Mouse (Mus musculus) midbrain, embryonic 11.5 days (tissue): Measurements from ENCODE around the gene Epha3. TPM values are rescaled to one million over a fixed set of nuclear protein-coding genes. Genes with fewer than 3 reads are reported as not detected.

Source experiments
- ATAC-seq: fragments of 200-750 bp; cut with Nextera tagmentation; 2 replicates; pipeline ENCODE4 v1.8.0; 2017; ENCODE audit warnings: moderate TSS enrichment, moderate library complexity; ENCODE audit not compliant: low FRiP score
- DNase-seq: peaks from one replicate; pipeline ENCODE4 v3.0.0; 2015; ENCODE audit warnings: low spot score; ENCODE audit errors: missing footprints
- H3K27ac ChIP-seq: fragments of 300-500 bp; sonication (generic); 2 replicates; pipeline ENCODE4 v1.5.1; 2014; ENCODE audit warnings: low read depth, low read length
- H3K27me3 ChIP-seq: fragments of 300-500 bp; sonication (generic); 2 replicates; pipeline ENCODE4 v1.6.1; 2014; ENCODE audit warnings: mild to moderate bottlenecking, low read length, moderate library complexity, mixed read lengths; ENCODE audit not compliant: control insufficient read depth, insufficient read depth
- H3K36me3 ChIP-seq: fragments of 300-500 bp; sonication (generic); 2 replicates; pipeline ENCODE4 v1.6.1; 2014; ENCODE audit warnings: mild to moderate bottlenecking, low read length, moderate library complexity, mixed read lengths; ENCODE audit not compliant: control insufficient read depth, insufficient read depth
- H3K4me1 ChIP-seq: fragments of 300-500 bp; sonication (generic); 2 replicates; pipeline ENCODE4 v1.6.1; 2014; ENCODE audit warnings: low read length; ENCODE audit not compliant: control insufficient read depth, insufficient read depth
- H3K4me2 ChIP-seq: fragments of 300-500 bp; sonication (generic); 2 replicates; pipeline ENCODE4 v1.6.1; 2014; ENCODE audit warnings: mild to moderate bottlenecking, moderate library complexity
- H3K4me3 ChIP-seq: fragments of 300-500 bp; sonication (generic); 2 replicates; pipeline ENCODE4 v1.5.1; 2014; ENCODE audit warnings: low read depth, low read length
- H3K9ac ChIP-seq: fragments of 300-500 bp; sonication (generic); 2 replicates; pipeline ENCODE4 v1.6.1; 2014; ENCODE audit warnings: low read length
- H3K9me3 ChIP-seq: fragments of 300-500 bp; sonication (generic); 2 replicates; pipeline ENCODE4 v1.6.1; 2016; ENCODE audit warnings: low read length; ENCODE audit not compliant: control insufficient read depth
- WGBS: fragments of 180-500 bp; shearing (Covaris S2); extraction: QIAGEN DNeasy Blood & Tissue Kit; methylation state at CpG from one replicate; pipeline ENCODE4 v1.1.7; 2014; 5-methylcytosine and 5-hydroxymethylcytosine counted together
- polyA plus RNA-seq: library from polyadenylated mRNA; unstranded; fragments of >200 nt; fragmentation: Nextera tagmentation; extraction: Ambion mirVana; gene quantifications from 2 replicates; pipeline ENCODE4 v1.2.1, GENCODE M21; 2014

Gene Epha3
- polyA plus RNA-seq, 1 experiment from 2014 or later: 35.0 TPM

DNA sequence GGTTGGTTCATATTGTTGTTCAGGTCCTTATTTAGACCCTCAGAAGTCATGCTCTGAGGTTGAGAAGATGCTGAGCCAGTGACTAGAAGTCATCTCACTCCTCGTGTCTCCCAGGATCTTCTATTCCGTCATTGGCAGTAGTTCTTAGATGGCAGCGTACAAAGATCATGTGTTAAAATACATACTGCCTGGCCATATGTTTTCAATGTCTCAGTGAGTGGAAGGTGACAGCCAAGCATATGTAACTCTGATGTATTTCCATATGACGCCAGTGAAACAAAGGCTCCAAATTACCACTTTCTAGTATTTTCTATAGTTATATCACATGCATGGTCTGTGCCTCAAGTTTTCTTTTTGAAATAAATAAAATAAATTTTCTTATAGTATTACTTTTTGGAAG lies 146.7 kb downstream of the Epha3 start:
- ATAC-seq: no peak
- Histone ChIP-seq H3K4me3 (no peak overlapping the region), H3K9ac (no peak overlapping the region), H3K36me3 (no peaks in the 10 kb centered on the region), H3K27me3 (no peaks in the 10 kb centered on the region), H3K27ac (no peak overlapping the region), H3K4me2 (no peak overlapping the region), H3K4me1 (no peaks in the 10 kb centered on the region), H3K9me3 (no peaks in the 10 kb centered on the region)
- DNase-seq: no peak
- WGBS: 93% methylated on average over 4 of the region's 4 CpGs

- Histone ChIP-seq H3K4me1 (no peaks in the 10 kb centered on the region), H3K27me3 (no peaks in the 10 kb centered on the region), H3K4me3 (no peak overlapping the region), H3K9me3 (no peaks in the 10 kb centered on the region), H3K9ac (no peak overlapping the region), H3K36me3 (no peaks in the 10 kb centered on the region), H3K27ac (no peak overlapping the region), H3K4me2 (no peak overlapping the region)
- ATAC-seq (no peak), DNase-seq (no peak)
- WGBS: 86% methylated on average over 17 of the region's 17 CpGs
These were observed 156.8 kb downstream of the Epha3 start for GRCm38 (mm10) chr16:63706912-63707868.

GRCm38 (mm10) chr16:63689371-63689770 lies 174.6 kb downstream of the Epha3 start:
- Histone ChIP-seq H3K4me3 (no peak overlapping the region), H3K27ac (no peak overlapping the region), H3K27me3 (no peaks in the 10 kb centered on the region), H3K9ac (no peak overlapping the region), H3K36me3 (no peaks in the 10 kb centered on the region), H3K4me1 (no peaks in the 10 kb centered on the region), H3K9me3 (no peaks in the 10 kb centered on the region), H3K4me2 (no peak overlapping the region)
- 93% methylated on average over 3 of the region's 3 CpGs for WGBS
- DNase-seq (no peak), ATAC-seq (no peak)

DNA sequence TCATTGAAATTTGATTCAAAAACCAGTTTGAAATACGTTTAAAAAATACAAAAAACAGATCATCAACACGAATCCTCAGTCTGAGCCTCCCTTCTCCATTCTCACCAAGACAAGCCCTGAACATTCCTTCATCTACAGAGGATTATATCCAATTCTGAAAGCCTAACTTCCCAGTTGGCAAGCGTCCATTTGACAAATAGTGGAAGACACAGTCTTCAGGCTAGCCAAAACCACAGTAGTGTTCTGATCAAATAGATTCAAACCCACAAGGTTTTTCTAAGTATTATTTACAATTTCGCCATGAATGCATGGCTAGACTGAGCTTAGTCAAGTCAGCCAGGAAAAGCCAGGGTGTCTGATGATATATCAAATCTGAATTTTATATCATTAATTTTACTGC lies 179.8 kb downstream of the Epha3 start:
- H3K4me2 ChIP-seq: no peak overlapping the region
- no peaks in the 10 kb centered on the region for H3K9me3 ChIP-seq
- WGBS: 87% methylated on average over 4 of the region's 4 CpGs
- no peak overlapping the region for H3K27ac ChIP-seq
- H3K4me3 ChIP-seq: no peak overlapping the region
- H3K36me3 ChIP-seq: no peaks in the 10 kb centered on the region
- H3K4me1 ChIP-seq: no peaks in the 10 kb centered on the region
- no peaks in the 10 kb centered on the region for H3K27me3 ChIP-seq
- H3K9ac ChIP-seq: no peak overlapping the region
- DNase-seq: no peak
- ATAC-seq: no peak

DNA sequence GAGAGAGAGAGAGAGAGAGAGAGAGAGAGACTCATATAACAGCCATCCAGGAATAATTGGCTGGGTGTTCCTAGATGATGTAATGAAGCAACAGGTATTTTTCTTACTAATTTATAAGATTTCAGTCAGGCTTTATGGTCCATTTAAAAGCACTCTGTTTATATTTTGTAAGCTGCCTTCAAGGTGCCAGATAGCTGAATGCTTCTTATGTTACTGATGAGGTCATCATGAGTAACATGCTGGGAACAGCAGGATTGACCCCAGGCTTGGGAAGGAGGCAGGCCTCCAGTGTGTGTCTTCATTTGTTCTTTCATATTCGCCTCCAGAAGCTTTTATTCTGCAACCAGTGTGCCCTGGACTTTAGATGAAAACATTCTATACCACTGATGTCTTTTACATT lies 189.5 kb downstream of the Epha3 start:
- DNase-seq (no peak), ATAC-seq (no peak)
- no peak overlapping the region for H3K4me2 ChIP-seq
- H3K9me3 ChIP-seq: no peaks in the 10 kb centered on the region
- H3K27me3 ChIP-seq: no peaks in the 10 kb centered on the region
- no peaks in the 10 kb centered on the region for H3K36me3 ChIP-seq
- WGBS: 44% methylated on average over 1 of the region's 1 CpGs
- no peak overlapping the region for H3K4me3 ChIP-seq
- H3K4me1 ChIP-seq: no peaks in the 10 kb centered on the region
- H3K9ac ChIP-seq: no peak overlapping the region
- H3K27ac ChIP-seq: no peak overlapping the region

GRCm38 (mm10) chr16:63673236-63673840 lies 190.6 kb downstream of the Epha3 start:
- H3K36me3 ChIP-seq: no peaks in the 10 kb centered on the region
- WGBS: 94% methylated on average over 9 of the region's 9 CpGs
- H3K9ac ChIP-seq: no peak overlapping the region
- no peak overlapping the region for H3K4me3 ChIP-seq
- ATAC-seq (no peak), DNase-seq (no peak)
- H3K4me1 ChIP-seq: no peaks in the 10 kb centered on the region
- H3K9me3 ChIP-seq: no peaks in the 10 kb centered on the region
- H3K27me3 ChIP-seq: no peaks in the 10 kb centered on the region
- H3K4me2 ChIP-seq: no peak overlapping the region
- H3K27ac ChIP-seq: no peak overlapping the region

DNA sequence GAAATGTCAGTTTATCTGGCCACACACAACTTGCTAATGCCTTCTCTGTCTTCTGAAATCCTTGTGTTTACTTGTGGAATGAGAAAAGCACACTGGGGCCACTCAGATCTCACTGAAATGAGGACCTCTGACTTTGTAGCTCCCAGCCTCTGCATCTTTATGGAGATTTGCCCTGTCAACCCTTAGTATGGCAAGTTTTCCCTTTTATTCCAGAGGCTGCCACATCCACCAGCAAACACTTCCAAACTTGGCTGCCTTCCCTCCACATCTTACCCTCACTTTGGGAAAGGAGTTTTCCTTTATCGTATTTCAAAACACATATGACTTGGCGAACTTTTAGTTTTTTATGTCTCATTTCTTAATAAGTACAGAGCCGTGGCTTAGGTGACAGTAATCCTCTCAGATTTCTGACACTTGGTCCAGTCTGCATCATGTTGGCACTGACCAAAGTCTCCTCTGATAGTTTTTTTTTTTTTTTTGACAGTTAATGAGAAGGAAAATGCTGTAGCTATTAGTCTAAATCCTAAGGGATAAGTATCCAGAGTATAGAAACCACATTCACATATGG lies 198.0 kb downstream of the Epha3 start:
- no peak for ATAC-seq
- H3K9me3 ChIP-seq: no peaks in the 10 kb centered on the region
- DNase-seq: peak; percentile 77
- H3K27ac ChIP-seq: no peak overlapping the region
- H3K9ac ChIP-seq: no peak overlapping the region
- H3K4me2 ChIP-seq: no peak overlapping the region
- H3K36me3 ChIP-seq: no peaks in the 10 kb centered on the region
- H3K27me3 ChIP-seq: no peaks in the 10 kb centered on the region
- no peaks in the 10 kb centered on the region for H3K4me1 ChIP-seq
- WGBS: 84% methylated on average over 3 of the region's 3 CpGs
- no peak overlapping the region for H3K4me3 ChIP-seq

DNA sequence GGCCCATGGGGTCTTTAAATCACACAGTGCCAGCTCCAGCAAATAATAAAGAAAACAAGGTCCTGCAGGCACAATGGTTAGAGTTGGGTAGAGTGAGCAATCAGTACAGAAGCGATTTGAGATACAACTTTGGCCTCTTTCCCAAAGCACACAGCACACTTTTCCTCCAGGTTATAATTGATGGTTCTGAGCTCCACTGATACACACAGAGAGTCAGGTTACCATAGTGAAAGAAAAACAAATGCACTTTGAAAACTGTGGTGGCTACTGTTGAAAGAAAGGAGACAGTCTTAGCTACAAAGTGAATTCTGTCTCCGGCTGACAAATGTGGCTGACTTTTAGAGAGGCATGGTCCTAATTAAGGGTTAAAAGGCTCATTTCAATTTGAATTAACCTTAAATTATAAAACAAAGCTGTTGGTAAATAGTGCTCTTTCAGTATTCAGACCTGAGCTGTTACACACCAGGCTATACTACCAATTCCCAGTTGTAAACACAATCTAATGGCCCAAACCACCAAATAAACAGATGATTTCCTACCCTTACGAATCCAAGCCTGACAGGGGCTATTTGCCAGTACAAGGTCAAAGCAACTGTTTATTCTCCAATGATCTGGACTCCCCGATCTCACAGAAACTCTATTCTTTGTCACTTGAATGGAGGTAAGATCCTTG lies 205.5 kb downstream of the Epha3 start:
- ATAC-seq: no peak
- Histone ChIP-seq H3K9ac (no peak overlapping the region), H3K4me2 (no peak overlapping the region), H3K27me3 (no peaks in the 10 kb centered on the region), H3K36me3 (no peaks in the 10 kb centered on the region), H3K4me3 (no peak overlapping the region), H3K4me1 (peaks cover 2% of the 10 kb centered on the region; the same call in 1 of the 2 replicates), H3K9me3 (no peaks in the 10 kb centered on the region), H3K27ac (no peak overlapping the region)
- WGBS: 70% methylated on average over 4 of the region's 4 CpGs
- DNase-seq: peak; percentile 59
